ENCODE assay signal across 8 mouse cellular contexts in genomic region chr5:103817754-103818153, GRCm38 (mm10).
A peak's percentile ranks its signal among the peaks of the same experiment; 100 is the strongest.
DNase-seq lines count a peak whose midpoint lies in the region; ATAC-seq and TF ChIP-seq lines count a peak whose summit lies in the region.

No protein-coding gene starts in this region.

- H3K9me3 ChIP-seq in hindbrain, postnatal 0 days (ENCODE audit: low read length) = no peaks in the 10 kb centered on the region

- no peaks in the 10 kb centered on the region for H3K36me3 ChIP-seq in hindbrain, postnatal 0 days (ENCODE audit: insufficient read depth, low read length)

- peak; percentile 91 for DNase-seq in ZHBTc4 (ENCODE audit: low read depth, low spot score)
- peak; percentile 82 to 86 for DNase-seq in cerebellum, postnatal 25 days
- peak; percentile 89 for DNase-seq in gastrocnemius, adult 18-20 months (ENCODE audit: low spot score)
- DNase-seq in hindbrain, postnatal 0 days (ENCODE audit: low spot score) = peak; percentile 84
- DNase-seq in left cerebral cortex, adult 8-10 months (ENCODE audit: low spot score in 2 of 2) = peak; percentile 43 to 64
- peak; percentile 82 to 83 for DNase-seq in right cerebral cortex, adult 2 months (ENCODE audit: low spot score in 2 of 2)
- peak; percentile 66 to 73 for DNase-seq in urinary bladder, postnatal 4 days (ENCODE audit: low spot score in 2 of 2)

- H3K4me2 ChIP-seq in hindbrain, postnatal 0 days (ENCODE audit: low read depth, low read length) = no peak overlapping the region

- ATAC-seq in hindbrain, postnatal 0 days = peak; percentile 77
- peak; percentile 93 for ATAC-seq in megakaryocyte, adult 5-6 weeks (ENCODE audit: poor library complexity, severe bottlenecking)

- H3K27ac ChIP-seq in hindbrain, postnatal 0 days = no peak overlapping the region

- H3K4me1 ChIP-seq in hindbrain, postnatal 0 days (ENCODE audit: insufficient read depth, low read length) = no peaks in the 10 kb centered on the region

- no peak overlapping the region for H3K4me3 ChIP-seq in hindbrain, postnatal 0 days (ENCODE audit: low read length)

- H3K27me3 ChIP-seq in hindbrain, postnatal 0 days (ENCODE audit: insufficient read depth, low read length) = no peaks in the 10 kb centered on the region

- peak; percentile 97 for TF ChIP-seq CTCF in hindbrain, postnatal 0 days (IDR thresholded peaks at IDR 0.05; ENCODE audit: low read depth)

- H3K9ac ChIP-seq in hindbrain, postnatal 0 days (replicated peaks; ENCODE audit: low read length) = no peak overlapping the region

- WGBS in hindbrain, postnatal 0 days = 22% methylated on average over 1 of the region's 1 CpGs
